Mouse (Mus musculus) embryonic fibroblast, embryonic 13.5 days (primary cell): ENCODE results near the gene Epha10.

Source experiments
- CTCF ChIP-seq: IDR thresholded peaks from 2 replicates; pipeline ENCODE4 v1.5.1; 2011; ENCODE audit warnings: mild to moderate bottlenecking, control low read depth, low read length, moderate library complexity, borderline replicate concordance; ENCODE audit not compliant: insufficient read depth
- POLR2A ChIP-seq: IDR thresholded peaks from 2 replicates; pipeline ENCODE4 v1.6.1; 2011; ENCODE audit warnings: low read depth, mild to moderate bottlenecking, control low read depth, low read length, moderate library complexity

DNA sequence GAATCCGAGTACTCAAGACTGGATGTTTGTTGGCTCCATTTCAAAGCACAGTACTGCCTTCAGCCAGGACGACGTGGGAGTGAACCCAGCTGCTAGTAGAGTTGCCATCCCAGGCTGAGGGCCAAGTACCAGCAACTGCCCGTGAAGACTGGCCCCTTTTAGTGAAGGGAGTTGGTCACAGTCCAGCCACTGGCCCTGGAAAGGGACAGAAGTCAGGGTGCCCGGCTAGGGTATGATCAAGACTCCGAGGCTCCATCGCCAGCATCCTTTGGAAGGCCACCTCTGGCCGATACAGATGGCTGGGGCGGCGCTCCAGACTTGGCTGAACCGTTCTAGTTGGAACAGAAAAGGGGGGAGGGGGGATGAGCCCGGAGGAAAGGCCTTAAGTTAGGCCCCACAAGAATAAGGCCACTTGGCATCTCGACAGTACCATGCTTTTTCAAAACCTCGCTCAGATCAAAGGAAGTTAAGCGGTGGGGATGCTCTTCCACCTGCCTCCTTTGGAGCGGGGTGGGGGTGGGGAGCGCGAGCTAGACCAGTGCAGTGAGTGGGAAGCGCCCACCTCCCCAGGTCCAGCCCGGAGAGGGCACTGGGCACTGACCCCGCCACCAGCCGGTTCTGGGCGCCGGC lies 31.0 kb upstream of the Epha10 start:
- TF ChIP-seq POLR2A (peak; percentile 55), CTCF (no peak)
